Mouse (Mus musculus) lung, postnatal 10 days (tissue): ENCODE data around the gene Olfr312.
"Not testable (repeated sequence)": the region's sequence is repeated elsewhere in the genome, so short reads cannot be mapped to it uniquely, and the experiment has no call there.

Experiments used
- DNase-seq: peaks from one replicate; pipeline ENCODE4 v3.0.0; 2021

Olfr312 gene

DNA sequence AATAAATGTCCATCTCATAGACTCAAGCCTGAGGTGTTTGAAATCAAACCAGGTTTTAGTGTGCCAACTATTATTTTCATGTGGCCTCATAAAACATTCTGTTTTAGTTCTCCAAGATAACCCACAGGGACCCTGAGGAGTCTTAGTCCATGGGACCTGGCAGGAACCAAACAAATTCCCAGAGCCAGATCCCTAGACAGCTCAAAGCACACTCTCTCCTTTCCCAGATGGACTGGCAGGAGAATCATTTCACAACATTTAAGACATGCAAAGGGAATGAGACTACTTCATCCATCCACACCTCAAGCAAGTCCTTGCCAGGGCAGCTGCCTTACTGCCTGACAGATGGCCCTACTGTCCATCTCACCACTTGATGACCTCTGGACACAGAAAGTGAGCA is at the start of gene Olfr312:
Gene Olfr312 (plus strand): TSS at position 301 of the 400 bp plus-strand sequence.
- DNase-seq, result not testable (repeated sequence)

DNA sequence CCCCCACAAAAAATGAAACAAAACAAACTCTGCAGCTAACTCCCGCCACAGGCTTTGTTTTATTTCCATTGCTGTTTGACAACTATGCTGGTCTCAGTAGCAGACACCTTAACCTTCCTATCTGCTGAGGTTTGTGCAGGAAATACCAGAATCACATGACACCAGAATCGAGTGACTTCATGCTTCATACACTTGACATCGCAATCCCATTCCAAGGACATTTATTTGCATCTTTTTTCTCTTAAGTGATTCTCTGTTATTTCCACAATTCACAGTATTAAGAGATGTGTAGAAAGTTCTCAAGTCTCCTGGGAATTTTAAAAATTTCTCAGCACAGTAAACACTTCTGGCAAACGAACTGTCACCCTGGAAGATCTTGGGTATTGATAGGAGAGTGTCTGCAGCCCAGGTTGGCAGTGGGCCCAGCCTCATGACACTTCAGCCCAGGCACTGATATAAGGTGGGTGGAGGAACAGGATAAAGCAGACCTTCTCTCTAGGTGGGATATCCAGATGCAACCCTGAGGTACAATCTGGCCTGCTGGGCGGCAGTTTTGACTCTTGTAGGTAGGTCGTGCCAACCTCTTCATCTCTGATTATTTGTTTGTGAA is 46.5 kb upstream of the Olfr312 start, which contains the start of gene Olfr314:
Gene Olfr314 (plus strand): TSS at position 473 of the 610 bp plus-strand sequence.
- DNase-seq, result no peak

DNA sequence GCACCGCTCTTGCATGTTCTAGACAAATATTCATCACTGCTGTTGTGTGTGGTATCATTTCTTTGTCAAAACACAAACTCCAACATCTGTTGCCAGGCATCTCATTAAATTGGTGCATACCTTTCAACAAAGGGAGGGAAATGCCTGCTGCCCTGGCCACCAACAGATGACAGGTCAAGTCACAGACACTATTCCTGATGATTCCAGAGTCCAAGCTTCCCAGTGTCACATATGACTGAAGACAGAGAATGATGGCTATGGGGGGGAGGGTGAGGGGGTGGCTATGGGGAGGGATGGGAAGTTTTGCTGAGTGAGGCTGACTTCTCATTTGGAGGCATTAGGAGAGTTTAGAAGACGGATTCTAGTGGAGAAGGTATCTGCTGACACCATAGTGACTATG is 44.9 kb upstream of the Olfr312 start:
- no peak for DNase-seq

DNA sequence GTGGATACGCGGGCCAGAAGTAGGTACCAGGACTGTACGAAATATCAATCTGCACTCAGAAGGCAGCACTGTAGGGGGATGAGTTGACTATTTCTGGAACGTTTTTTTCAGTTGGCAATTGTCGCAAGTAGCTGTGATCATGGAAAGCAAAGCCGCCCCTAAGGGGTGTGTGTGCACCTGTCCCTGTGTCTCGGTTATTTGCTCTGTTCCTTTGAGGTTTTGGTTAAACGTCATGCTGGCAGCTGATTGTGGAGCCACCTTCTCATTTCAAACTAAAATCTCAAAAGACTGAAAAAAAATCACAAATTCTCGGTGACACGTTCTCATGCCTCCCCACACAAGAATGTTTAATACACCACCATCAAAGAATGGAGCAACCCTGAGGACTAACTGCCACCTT is 41.4 kb upstream of the Olfr312 start:
- no peak for DNase-seq

DNA sequence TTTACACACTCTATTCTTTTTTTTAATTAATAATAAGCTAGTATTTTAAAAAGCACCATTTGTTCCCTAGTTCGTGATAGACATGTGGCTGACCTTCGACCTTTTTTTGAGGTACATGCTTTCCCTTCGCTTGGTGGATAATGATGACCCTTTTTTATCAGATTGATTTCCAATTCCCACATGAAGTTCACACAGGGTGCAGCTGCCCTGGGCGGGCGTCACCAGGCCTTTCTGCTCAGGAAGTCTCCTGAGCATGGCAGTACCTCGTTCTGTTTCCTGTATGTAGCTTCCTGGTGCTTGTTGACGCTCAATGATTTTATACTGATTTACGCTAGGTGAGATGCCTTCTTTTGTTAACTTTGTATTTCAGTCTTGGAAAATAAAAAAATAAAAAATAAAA is 40.7 kb upstream of the Olfr312 start:
- DNase-seq, result no peak

DNA sequence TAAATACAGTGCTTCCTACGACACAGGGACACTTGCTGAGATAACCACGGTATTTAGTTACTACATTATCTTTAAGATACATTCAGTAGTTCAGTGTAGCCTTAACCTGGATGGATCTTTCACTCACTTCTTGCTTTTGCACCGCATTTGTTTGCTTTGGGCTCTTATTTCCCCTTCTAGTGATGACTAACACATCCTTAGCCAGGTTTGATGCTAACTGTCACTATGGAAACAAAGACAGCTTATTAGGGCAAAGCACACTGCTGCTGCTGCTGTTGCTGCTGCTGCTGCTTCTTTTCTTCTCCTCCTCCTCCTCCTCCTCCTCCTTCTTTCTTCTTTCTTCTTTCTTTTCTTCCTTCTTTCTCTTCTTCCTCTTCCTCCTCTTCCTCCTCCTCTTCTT is 39.5 kb upstream of the Olfr312 start:
- DNase-seq, result no peak

DNA sequence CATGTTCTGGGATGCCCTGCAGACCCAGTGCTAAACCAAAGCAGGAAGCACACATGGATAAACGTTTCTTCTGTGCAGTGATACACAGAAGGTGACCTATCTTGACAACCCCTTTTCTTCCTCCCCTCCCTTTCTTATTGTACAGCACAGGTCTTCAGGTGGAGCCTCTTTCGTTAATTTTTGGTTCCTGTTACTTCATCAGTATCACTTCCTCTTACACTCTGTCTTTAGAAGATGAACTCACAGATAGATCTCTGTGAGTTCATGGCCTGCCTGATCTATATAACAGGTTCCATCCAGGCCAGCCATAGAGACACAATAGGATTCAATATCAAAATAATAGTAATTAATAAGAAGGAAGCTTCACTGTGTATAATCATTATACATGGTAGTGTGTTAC is 39.0 kb upstream of the Olfr312 start:
- DNase-seq, result no peak

DNA sequence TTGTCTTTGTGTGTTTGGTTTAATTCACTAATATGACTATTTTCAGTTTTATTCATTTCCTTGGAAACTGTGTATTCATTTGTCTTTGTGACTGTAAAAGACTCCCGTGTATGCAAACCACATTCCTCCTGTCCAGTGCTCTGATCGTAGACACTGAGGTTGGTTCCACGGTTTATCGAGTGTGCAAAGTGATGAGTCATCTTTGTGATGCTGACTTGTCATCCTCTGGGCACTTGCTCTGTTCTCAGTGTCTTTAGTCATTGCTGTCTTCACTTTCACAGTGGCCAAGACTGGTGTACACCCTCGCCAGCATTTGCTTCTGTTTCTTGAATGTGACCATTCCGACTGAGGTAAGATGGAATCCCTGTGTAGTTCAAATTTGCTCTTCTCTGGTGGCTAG is 38.4 kb upstream of the Olfr312 start:
- DNase-seq, result no peak

DNA sequence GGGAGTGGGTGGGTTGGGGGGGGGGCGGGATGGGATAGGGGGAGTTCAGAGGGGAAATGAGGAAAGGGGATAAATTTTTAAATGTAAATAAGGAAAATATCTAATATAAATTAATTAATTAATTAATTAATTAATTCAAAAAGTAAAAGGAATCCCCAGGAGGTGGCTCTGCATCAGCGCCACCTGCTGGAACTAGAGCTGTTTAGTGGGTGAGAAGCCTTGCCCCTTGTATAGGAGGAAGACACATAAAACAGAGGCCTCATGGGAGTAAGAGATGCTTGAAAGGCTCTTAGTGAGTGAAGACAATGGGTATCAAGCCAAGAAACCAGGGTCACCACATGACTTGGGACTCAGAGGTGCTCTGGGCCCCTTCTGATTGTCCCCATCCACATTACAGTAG is 33.2 kb upstream of the Olfr312 start:
- DNase-seq, result no peak

DNA sequence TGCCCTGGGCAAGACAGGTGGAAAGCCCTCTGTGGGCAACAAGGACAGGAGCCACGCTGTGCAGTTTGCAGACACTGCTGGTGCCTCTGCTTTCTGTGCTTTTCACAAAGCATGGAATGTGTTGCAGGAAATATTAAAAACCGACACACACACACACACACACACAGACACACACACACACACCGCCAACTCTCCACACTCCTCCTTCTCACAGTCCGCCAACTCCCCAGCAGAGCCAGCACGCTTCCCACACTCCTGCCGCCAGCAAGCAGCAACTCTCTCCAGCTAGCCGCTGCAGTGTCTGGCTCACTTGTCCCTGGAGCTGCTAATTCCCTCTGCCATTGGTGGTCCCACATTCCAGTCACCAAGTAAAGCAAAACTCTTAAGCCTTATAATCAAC is 32.2 kb upstream of the Olfr312 start:
- no peak for DNase-seq

DNA sequence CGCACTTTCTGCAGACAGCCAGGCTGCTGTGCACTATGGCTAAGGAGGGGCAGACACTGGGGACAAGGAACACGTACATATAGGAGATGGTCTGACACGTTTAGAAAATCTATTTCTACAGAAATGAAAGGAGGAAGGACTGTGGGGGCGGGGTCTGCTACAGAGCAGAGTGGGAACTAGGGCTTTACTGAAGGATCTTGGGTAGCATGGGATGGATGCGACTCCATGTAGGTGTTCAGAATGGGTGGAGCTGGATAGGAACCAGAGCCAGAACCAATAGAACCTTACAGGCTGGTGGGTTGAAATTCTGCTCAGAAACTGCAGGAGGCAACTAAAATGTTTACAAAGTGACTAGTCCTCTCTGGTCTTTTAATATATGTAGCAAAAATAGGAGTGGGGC is 29.3 kb upstream of the Olfr312 start:
- no peak for DNase-seq

DNA sequence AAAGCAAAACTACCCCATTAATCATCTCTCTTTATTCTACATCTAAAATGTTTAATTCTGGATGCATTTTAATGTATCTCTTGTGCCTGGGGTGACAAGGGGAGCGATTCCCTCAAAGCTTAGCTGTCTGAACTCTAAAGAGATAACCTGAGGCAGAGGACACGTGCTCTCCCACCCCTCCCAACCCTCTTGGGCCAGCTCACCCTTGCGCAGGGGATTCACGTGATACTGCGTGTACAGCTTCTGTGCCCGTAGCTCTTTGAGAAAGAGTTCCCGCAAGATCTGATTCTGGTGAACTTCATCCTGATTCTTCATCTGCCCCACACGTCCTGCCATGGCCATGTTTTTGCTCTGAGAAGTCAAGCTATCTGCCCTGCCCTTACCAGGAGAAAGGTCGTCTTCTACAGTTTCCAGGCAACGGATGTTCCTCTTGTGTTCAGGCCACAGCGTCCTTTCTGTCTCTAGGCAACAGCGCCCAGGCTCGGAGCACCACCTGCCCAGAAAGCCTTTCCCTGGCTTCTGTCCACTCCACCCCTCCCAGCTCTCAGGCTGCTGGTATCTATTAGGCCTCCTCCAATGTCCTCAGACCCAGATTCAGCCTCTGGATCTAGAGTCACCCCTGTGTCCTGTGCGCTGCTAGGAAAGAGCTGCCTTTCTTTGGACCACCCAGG is 27.3 kb upstream of the Olfr312 start, which contains the start of gene Fam183b:
Gene Fam183b (minus strand): TSS at position 403 of the 671 bp plus-strand sequence.
- DNase-seq, result no peak

DNA sequence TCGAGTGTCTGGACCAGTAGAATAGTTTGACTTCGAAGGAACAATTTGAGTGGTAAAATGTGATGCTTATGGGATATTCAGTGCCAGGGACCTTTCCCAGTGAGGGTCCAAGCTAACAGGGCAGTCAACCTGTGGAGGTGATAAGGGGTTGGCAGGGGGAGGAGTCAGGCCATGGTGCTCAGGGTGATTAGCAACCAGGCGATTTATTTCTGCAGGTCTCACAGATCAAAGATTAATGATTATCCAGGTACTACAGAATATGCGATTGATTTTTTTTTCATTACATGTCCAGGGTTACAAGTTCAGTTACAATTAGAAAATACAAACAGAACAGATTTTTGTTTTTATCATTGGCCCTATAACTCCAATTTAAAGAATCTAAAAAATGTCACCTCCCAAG is 25.2 kb upstream of the Olfr312 start:
- DNase-seq, result no peak

DNA sequence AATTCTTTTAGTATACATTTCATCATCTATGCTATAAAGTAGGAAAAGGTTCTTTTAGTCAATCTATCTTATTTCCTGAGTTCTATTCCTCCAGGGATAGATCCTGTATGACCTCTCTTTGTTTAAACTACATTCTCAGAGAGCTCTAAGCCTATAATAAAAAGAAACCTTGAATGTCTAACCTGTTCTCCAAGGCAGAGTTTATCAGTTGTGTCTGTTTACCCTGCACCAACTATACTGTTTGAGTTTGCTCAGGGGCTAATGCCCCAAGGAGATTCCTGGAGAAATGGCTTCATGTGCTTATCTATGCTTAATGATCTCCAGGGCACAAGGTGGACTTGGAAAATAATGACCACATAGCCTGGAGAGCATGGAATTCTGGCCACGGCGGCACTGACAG is 24.6 kb upstream of the Olfr312 start:
- DNase-seq, result no peak

DNA sequence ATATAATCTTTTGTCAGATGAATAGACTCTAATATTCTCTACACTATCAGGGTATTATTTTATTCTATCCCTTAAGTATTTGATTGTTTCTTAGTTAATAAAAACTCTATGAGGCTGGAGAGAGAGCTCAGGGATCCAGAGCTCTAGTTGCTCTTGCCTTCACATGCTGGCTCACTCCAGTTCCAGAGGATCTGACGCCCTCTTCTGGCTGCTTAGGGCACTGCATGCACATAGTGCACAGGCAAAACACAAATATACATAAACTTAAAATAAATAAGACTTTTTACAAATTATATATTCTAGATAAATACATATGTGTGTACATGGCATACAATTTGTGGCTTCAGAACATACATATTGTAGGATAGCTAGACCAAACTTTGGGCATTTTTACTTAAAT is 17.0 kb upstream of the Olfr312 start:
- no peak for DNase-seq

DNA sequence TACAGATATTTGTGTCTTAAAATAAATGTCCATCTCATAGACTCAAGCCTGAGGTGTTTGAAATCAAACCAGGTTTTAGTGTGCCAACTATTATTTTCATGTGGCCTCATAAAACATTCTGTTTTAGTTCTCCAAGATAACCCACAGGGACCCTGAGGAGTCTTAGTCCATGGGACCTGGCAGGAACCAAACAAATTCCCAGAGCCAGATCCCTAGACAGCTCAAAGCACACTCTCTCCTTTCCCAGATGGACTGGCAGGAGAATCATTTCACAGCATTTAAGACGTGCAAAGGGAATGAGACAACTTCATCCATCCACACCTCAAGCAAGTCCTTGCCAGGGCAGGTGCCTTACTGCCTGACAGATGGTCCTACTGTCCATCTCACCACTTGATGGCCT is 14.3 kb upstream of the Olfr312 start, which contains the start of gene Olfr313:
Gene Olfr313 (plus strand): TSS at position 301 of the 400 bp plus-strand sequence.
- not testable (repeated sequence) for DNase-seq

DNA sequence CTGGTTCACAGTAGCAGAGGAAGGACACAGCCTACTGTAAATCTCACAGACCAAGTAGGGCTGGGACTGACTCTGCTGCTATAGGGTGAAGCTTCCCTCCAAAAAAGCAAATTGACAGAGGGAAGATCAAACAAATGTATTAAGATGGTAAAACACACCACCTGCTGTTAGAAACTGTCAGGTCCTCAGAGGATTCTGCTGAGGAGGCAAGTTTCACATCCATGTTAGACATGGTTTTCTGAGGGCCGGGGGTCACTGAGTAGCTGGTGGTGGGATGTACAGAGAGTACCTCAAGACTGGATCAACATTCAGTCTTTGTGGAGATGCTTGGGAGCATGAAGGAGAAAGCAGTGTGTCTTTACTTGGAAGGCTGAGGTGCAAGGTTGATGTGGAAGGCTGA is 13.4 kb upstream of the Olfr312 start:
- DNase-seq, result no peak

DNA sequence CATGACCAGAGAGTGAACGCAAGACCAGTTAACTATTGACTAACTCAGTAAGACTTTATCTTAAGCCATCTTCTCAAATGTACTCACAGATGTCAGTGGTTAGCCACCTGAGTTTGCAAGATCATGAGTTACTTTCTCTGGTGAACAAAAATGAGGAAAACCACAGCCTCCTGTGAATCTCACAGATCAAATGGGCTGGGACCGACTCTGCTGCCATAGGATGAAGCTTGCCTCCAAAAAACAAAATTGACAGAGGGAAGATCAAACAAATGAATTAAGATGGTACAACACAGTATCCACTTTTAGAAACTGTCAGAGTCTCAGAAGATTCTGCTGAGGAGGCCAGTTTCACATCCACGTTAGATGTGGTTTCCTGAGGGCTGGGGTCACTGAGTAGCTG is 727 bp downstream of the Olfr312 start:
- no peak for DNase-seq

DNA sequence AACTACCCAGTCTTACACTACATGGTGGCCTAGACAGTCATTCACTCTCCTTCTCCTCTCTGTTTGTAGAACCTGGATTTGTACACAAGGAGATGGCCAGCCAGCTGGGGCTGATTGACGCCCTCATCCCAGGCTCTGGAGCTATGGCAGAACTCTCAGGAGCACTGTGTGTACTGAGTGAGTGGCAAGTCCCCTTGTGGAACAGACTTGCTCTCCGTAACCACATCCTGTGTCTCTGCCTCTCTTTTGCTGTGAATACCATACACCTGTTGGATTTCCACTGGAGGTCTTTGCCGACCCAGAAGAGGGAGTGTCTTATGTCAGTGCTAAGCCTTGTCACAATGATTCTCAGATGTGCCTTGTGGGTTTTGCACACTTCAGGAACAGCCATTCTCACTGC is 3.5 kb downstream of the Olfr312 start:
- DNase-seq, result not testable (repeated sequence)

DNA sequence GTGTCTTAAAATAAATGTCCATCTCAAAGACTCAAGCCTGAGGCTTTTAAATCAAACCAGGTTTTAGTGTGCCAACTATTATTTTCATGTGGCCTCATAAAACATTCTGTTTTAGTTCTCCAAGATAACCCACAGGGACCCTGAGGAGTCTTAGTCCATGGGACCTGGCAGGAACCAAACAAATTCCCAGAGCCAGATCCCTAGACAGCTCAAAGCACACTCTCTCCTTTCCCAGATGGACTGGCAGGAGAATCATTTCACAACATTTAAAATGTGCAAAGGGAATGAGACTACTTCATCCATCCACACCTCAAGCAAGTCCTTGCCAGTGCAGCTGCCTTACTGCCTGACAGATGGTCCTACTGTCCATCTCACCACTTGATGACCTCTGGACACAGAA is 9.9 kb downstream of the Olfr312 start, which contains the start of gene Olfr311:
Gene Olfr311 (plus strand): TSS at position 301 of the 400 bp plus-strand sequence.
- DNase-seq, result not testable (repeated sequence)

DNA sequence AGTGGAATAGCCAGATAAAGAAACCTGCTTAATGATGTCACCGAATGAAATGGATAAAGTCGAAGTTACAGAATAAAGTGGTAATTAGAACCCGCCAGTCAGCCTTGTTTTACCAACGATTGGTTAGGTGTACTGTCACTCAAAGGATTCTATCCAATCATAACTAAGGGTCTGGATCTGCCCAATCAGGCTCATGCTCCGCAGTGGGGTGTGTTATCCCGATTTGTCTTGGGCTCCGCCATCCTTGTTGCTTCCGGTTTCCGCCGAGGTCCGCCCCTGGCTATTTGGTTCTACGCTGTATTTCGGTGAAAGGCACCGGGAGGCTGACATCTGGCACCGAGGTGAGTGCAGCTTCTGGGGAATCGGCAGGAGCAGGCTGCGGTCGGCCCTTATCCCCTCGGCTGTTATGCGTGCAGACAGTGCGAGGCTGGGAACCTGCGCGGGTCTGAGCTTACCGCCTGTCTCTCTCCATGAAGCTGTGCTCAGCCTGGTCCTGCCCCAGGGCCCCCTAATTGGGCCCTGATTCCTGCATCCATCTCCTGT is 18.0 kb downstream of the Olfr312 start, which contains the start of gene Gm12258:
Gene Gm12258 (plus strand): TSS at position 240 of the 543 bp plus-strand sequence.
- DNase-seq, result peak; percentile 97

DNA sequence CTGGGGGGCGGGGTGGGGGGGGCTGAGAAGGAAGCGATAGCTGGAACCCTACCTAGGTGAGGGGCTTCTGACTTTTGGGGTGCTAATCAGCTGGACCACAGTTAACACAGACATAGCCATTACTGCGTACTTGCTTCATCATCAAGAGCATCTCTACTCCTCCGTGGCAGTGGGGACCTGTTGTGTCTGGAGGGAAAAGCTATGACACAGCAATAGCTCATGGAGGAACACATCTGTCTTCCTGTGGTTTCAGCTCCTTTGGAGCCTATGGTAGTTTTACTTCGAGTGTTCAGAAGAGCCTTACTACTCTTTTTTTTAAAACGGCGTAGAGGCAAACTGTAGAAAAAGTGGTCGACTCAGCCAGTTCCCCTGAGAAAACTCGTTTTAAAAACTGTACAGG is 18.6 kb downstream of the Olfr312 start:
- DNase-seq, result no peak

DNA sequence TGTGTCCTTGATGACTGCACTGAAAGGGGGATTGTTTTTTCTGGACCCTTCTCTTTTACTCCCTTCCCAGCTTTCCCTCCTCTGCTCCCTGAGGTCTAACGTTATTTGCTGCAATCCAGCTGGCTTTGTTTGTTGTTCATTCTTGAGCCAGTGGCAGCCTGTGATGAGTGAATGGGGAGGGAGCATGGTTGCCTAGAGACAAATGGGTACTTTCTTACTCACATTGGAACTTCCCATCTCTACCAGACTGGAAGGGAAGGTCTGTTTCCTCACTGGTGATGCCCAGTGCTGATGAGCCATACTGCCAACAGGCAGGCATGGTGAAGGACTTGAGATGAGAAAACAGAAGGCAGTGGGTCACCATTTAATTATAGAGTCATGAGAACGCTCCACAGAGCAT is 20.7 kb downstream of the Olfr312 start:
- DNase-seq, result peak; percentile 22

DNA sequence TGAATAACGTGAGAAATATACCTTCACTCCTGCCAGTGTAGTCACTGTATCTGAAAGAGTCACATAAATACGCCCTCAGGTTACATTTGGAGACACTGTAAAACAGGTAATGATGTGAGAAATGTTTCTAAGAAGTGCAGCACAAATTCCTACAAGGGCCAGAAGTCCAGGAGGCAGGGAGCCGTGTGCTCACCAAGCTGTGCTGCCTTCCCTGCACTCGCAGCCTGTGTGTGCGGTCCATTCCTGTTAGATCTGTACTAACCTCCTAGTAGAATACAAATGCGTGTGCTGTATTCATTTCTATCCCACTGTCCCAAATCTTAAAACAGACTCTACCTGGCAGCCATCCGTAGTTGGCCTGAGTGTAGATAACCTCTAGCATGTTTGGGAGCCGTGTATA is 31.7 kb downstream of the Olfr312 start:
- no peak for DNase-seq
